Mouse (Mus musculus) ovary, postnatal 36 days (tissue): Measurements from ENCODE around the gene Nrf1.

ENCODE experiments used
- DNase-seq: peaks from one replicate; pipeline ENCODE4 v3.0.0; 2022; ENCODE audit warnings: low spot score, mixed read lengths

The Nrf1 gene

GRCm38 (mm10) chr6:30175225-30175917 is 127.6 kb downstream of the Nrf1 start:
- no peak for DNase-seq

GRCm38 (mm10) chr6:30175918-30176421 is 128.2 kb downstream of the Nrf1 start:
- no peak for DNase-seq

- DNase-seq: no peak
Measured at GRCm38 (mm10) chr6:30176496-30176895, 128.7 kb downstream of the Nrf1 start.

DNA sequence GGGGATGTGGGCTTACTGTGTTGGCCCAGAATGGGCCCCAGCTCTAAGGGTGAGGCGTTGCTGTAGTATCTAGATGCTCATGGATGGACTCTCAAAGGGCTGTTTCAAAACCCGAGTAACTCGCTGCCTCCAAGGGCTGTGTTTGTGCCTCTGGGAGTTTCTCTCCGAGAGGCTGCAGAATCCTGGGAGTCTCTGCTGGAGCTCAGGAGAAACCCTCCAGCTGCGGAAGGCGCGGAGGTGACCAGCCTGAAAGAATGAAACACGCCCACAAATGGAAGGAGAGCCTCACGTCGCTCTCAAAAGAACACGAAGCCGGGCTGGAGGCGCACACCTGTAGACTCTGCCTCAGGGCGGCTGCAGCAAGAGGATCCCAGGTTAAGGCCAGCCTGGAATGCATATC is 129.5 kb downstream of the Nrf1 start:
- DNase-seq: no peak

GRCm38 (mm10) chr6:30178023-30178639 is 130.3 kb downstream of the Nrf1 start:
- no peak for DNase-seq

- DNase-seq: no peak
Measured at GRCm38 (mm10) chr6:30179046-30179445, 131.3 kb downstream of the Nrf1 start.

DNA sequence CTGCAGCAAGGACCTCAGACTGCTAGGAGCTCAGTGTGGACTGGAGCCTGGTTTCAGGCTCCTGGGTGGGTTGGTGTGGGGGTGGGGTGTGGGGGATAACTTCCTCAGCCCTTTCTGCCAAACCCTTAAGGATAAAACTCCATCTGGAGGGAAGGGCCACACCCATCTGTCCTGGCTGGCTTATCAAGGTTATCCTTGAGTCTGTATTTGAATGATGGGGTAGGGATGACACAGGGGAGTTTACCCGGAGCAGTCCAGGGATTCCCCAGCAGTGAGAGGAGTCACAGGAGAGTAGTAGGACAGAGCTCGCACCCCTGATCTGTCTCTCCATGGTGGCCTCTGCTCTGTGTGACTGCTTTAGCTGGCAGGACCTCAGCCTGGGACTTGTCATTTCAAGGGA is 132.5 kb downstream of the Nrf1 start:
- DNase-seq: no peak

DNA sequence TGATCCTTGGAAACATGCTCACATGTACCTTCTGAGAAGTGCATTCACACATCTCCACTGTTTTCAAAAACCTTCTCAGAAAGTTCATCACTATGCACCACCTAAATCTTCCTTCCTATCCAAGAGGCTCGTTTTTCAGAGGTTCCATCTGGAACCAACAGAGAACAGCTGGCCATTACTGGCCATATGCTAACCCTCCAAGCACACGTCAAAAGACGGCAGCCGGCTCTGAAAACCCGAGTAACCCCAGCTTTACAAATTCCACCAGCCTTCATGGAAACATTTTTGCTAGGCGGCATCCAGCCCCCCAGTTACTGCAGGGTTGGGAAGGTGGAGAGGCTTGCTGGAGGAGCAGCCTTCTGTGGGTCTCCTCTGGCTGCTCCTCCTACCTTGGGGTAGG is 134.2 kb downstream of the Nrf1 start:
- no peak for DNase-seq

DNA sequence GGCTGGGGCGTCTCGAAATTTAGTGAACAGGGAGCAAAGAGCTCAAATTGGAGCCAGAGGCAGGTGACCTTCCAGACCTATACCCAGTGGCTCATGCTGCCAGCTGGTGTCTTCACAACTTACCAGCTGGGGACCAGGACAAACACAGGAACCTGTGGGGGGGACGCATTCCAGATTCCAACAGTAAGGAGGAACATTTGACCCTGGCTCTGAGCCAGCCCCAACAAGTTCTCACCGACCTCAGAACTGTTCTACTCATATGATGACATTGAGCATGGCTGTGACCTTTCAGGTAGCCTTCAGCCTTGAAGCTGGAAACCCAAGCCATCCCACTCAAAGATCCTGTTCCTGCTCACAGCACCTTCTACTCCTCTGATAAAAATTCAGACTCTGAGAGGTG is 135.8 kb downstream of the Nrf1 start:
- DNase-seq: no peak

GRCm38 (mm10) chr6:30195656-30196055 is 147.9 kb downstream of the Nrf1 start:
- DNase-seq: no peak

GRCm38 (mm10) chr6:30196143-30196542 is 148.4 kb downstream of the Nrf1 start:
- DNase-seq: no peak
